Mouse (Mus musculus): Measurements from ENCODE around the gene Usp30.

The Usp30 gene

GRCm38 (mm10) chr5:114066601-114067000, 1.3 kb downstream of the Usp30 start:
- DNase-seq (ENCODE audit: low read depth, low spot score): no peak

DNA sequence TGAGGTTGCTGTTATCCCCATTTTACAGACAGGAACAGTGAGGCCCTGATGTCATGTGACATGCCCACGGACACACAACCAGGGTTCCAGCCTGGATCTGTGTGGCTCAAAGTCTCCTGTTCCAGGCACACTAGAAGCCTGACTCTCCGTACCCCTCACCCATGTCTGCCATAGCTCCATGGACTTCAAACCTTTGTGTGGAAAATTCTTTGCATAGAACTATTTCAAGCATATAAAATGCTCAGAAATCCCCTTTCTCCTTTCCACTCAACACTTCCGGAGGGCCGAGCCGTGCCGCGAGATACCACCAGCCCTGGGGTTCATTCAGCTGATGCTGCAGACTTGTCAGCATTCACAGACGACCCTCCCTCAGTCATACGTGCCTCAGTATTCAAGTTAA, 2.3 kb downstream of the Usp30 start:
- DNase-seq (ENCODE audit: low read depth, low spot score): no peak

GRCm38 (mm10) chr5:114067982-114068381, 2.7 kb downstream of the Usp30 start:
- peak; percentile 19 for DNase-seq (ENCODE audit: low read depth, low spot score)

- DNase-seq (ENCODE audit: low read depth, low spot score): peak; percentile 15
Observed at GRCm38 (mm10) chr5:114070858-114071257, 5.6 kb downstream of the Usp30 start.

DNA sequence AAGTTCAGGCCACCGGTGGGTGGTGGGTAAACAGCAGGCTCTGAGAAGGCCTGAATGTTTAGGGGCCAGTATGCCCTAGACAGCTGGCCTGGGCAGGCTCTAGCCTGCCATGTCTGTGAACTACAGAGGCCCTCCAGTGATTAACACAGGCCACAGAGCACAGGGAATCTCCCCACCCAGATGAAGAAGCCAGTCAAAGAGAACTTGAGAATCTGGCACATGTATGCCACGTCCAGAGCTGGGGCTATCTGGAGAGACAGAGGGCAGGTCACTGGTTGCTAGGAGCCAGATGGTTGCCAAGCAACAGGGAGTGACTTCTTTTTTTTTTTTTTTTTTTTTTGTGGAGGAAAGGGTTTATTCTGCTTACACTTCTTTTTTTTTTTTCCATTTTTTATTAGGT, 7.0 kb downstream of the Usp30 start:
- DNase-seq (ENCODE audit: low read depth, low spot score): peak; percentile 15

DNA sequence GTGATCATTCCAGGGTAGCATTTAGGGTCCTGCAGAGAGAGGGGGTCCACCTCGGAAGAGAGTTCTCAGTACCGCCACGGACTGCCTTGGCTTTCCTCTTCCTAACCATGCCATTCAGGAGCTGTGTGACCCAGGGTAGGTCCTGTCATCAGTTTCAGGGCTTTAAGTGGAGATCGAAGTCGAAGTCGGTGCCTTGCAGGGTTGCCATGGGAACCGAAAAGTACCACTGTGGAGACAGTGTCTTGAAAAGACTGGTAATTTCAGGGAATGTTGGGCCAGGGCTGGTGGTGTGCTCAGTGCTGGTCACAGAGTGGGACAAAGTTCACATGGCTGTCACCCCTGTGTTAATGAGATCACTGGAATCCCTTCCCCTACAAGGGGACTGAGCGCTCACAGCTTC, 11.7 kb downstream of the Usp30 start:
- no peak for DNase-seq (ENCODE audit: low read depth, low spot score)

DNA sequence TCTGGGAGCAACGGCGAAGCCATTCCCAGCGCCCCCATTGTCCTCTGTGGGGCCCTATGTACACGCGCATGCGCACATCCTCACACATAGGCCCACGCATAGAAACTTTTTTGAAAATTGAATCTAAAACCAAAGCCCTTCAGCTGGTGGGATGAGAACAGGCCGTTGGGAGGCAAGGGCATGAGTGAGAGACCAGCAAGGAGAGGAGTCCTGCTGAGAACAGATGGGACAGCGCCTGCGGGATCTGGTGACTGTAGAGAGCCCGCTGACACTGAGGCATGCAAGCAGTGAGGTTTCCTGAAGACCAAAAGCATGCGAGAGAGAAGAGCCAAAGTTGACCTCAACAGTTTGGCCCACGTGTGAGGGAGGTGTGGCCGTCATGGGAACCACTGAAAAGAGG, 20.2 kb downstream of the Usp30 start:
- no peak for DNase-seq (ENCODE audit: low read depth, low spot score)

GRCm38 (mm10) chr5:114087875-114088480, 22.7 kb downstream of the Usp30 start:
- DNase-seq (ENCODE audit: low read depth, low spot score): no peak

DNA sequence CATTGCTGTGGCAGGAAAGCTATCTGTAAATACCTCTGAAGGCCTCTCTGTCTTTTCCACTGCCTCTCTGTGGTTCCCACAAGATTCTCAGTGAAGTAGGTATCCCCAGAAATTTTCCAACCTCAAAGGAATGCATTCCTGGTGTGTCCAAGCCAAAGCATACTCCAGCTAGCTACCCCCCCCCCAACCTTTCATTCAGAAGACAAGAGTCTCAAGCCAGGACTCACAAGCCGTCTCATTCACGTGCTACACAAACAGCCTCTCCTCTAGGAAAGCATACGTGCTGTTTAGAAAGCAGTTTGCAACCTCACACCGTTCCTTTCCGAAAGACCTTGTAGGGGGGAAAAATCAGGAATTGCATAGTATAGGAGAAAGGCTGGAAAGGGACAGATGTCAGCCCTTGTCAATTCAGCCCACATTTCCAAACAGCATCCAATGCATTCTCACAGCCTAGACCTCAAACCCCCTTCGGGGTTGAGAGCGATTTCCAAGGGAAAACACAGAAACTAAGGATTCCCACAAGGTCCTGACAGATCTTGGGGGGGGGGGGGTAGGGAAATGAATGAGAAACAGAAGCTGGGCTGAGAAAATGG, 25.3 kb downstream of the Usp30 start:
- DNase-seq (ENCODE audit: low read depth, low spot score): no peak

GRCm38 (mm10) chr5:114091057-114091807, 26.0 kb downstream of the Usp30 start, which contains the start of gene Svop:
Gene Svop (minus strand): TSS chr5:114091570.
- DNase-seq (ENCODE audit: low read depth, low spot score): peak; percentile 60

GRCm38 (mm10) chr5:114099709-114100389, 34.6 kb downstream of the Usp30 start:
- peak; percentile 91 for DNase-seq (ENCODE audit: low read depth, low spot score)

DNA sequence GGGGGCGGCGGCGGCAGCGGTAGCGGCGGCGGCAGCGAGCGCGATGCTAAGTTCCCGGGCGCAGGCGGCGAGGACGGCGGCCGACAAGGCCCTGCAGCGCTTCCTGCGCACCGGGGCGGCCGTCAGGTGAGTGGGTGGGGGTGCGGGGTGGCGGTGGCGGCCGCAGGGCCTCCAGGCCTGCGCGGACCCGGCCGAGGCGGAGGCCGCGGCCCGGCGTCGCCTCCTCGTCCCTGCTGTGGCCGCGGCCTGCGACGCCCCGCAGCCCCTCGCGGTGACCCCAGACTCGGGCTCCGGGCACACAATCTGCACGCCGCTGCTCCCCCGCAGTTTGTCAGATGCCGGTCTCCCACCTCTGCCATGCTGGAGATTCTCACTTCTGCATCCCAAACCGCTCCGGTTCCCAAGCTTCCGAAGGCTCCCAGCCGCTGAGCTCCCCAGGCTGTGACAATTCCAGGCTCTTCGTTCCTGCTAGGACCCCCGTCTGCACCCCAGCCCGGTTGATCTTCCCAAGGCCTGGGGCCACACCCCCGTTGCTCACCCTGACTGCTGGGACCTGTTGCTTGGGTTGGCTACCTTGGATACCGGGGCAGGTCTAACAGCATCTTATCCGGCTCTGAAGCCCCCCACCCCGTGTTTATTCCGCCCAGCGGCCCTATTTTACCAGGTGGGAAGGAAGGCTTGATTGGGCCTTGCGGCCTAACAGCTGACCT, 35.3 kb downstream of the Usp30 start:
- DNase-seq (ENCODE audit: low read depth, low spot score): no peak

DNA sequence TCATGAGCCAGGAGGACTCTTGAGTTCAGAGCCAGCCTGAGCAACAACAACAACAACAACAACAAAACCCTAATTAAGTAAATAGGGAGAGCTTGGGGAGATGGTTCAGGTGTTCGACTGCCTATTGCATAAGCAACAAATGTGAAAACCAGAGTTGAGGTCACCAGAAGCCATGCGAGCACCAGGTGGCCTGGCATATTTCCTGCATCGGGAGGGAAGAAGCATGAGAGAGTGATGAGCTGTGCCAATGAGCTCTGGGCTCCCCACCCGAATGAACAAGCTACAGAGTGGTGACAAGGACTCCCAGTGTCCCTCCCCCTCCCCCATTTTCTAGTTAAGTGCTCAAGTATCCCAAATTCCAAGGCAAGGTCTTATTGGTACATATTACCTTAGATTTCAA, 36.6 kb downstream of the Usp30 start:
- DNase-seq (ENCODE audit: low read depth, low spot score): no peak

DNA sequence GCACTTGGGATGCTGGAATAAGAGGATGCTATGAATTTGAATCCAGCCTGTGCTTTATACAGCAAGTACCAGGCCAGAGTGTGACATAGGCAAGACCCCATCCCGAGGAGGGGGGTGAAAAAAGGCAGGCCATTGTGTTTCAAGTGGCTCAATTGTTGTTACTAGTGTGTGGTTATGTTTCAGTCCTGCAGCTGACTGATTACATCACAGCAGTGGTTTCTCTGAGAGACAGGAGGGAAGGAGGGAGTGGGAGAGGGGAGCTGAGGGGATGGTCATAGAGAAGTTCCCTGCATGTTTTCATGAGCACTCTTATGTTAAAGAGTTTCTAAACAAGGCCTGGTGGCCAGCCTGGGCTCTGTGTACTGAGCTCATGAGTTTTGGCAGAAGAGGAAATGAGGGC, 37.5 kb downstream of the Usp30 start:
- DNase-seq (ENCODE audit: low read depth, low spot score): no peak

GRCm38 (mm10) chr5:114106391-114106935, 41.2 kb downstream of the Usp30 start:
- DNase-seq (ENCODE audit: low read depth, low spot score): no peak

DNA sequence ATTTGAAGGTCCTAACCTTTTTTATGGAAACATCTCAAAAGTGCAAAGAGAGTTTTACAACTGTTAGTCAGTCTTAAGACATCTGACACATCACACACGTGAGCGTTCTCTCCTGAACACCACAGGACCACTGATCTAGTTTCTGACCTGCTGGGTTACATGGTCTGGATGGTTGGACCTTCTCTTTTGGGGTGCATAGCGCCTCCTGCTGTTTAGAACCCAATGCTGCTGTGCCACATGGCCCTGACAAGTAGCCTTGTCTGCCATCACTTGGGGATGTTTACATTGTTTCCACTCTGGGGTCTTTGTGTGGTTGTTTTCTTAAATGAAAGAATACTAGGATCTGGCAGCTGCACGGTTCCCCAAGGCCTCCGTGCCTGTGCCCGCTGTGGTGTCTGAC, 48.1 kb downstream of the Usp30 start:
- peak; percentile 32 for DNase-seq (ENCODE audit: low read depth, low spot score)

GRCm38 (mm10) chr5:114115030-114115429, 49.8 kb downstream of the Usp30 start:
- DNase-seq (ENCODE audit: low read depth, low spot score): no peak

GRCm38 (mm10) chr5:114116586-114116985, 51.3 kb downstream of the Usp30 start:
- DNase-seq (ENCODE audit: low read depth, low spot score): no peak

- DNase-seq (ENCODE audit: low read depth, low spot score): no peak
Observed at GRCm38 (mm10) chr5:114119806-114120205, 54.5 kb downstream of the Usp30 start.

GRCm38 (mm10) chr5:114126008-114126407, 60.7 kb downstream of the Usp30 start:
- no peak for DNase-seq (ENCODE audit: low read depth, low spot score)

DNA sequence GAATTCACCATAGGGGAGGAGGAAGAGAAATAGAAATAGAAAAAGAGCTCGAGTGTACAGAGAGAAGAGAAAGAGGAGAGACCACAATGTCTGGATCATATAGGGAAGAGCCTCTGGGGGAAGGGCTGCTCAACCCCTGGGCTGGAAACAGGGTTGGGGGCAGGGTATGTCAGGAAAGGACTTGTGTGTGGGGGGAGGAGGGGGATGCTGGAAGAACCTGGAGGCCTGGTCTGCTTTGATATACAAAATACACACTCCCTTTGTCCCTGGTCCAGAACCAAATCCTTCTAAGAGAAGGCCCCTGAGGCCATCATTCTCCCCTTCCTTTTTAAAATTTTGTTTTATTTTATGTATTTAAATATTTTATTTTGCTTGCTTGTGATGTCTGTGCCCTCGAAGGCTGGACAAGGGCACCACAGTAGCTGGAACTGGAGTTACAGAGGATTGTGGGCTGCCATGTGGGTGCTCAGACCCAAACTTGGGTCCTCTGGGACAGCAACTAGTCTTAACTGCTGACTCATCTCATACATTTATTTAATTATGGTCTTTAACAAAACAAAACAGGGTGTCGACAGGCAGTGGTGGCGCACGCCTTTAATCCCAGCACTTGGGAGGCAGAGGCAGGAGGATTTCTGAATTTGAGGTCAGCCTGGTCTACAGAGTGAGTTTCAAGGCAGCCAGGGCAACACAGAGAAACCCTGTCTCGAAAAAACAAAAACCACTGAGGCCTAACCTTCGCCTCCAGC, 61.4 kb downstream of the Usp30 start:
- DNase-seq (ENCODE audit: low read depth, low spot score): no peak
